Comparison of ENCODE assay signal across 8 mouse cellular contexts in the genomic region with DNA sequence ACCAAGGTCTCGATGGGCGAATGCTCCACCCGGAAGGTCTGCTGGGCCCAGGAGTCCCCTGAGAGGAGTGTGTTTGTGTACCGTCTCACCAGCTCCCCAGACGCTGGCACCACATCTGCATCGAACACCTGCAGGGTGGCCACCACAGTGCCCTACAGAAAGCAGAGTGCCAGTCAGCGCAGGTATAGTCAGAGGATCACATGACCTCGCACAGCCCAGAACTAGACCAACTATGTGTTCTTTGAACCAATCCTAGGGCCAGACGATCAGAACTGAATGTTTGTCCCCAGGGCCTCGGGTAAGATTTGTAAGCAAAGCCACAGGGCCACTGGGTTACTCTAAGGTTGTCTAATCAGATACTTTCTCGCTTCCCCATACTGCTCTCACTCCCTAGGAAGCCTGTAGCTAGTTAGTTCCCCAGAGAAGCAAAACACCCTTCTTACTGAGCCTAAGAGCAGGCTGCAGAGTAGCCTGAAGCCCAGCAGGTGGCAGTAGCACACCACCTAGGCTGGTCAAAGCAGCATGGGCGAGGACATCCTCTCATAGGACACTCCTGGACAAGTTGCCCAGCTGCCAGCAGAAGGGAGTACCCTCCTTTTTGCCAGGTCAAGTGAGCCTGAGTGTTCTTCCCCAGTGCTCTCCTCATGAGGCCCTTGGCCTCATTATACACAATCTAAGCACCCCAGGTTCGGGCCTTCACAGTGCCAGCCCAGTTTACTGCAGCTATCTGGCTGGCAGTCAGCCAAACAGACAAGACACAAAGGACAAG. TPM values are rescaled to one million over a fixed set of nuclear protein-coding genes. Genes with fewer than 3 reads are reported as not detected.
DNase-seq lines count a peak whose midpoint lies in the region; ATAC-seq lines count a peak whose summit lies in the region.

No protein-coding gene starts in this region.

- no peak overlapping the region for H3K4me2 ChIP-seq in hindbrain, embryonic 14.5 days (replicated peaks)

- H3K36me3 ChIP-seq in hindbrain, embryonic 14.5 days (replicated peaks; ENCODE audit: control insufficient read depth, insufficient read depth), result no peaks in the 10 kb centered on the region

- H3K27me3 ChIP-seq in hindbrain, embryonic 14.5 days (ENCODE audit: control insufficient read depth, insufficient read depth, low read length), result no peaks in the 10 kb centered on the region

- no peak overlapping the region for H3K4me3 ChIP-seq in hindbrain, embryonic 14.5 days (replicated peaks; ENCODE audit: low read length)

- H3K9me3 ChIP-seq in hindbrain, embryonic 14.5 days (ENCODE audit: control insufficient read depth, low read length), result no peaks in the 10 kb centered on the region

- H3K4me1 ChIP-seq in hindbrain, embryonic 14.5 days (replicated peaks; ENCODE audit: control insufficient read depth, insufficient read depth, low read length), result no peaks in the 10 kb centered on the region

- no peak overlapping the region for H3K9ac ChIP-seq in hindbrain, embryonic 14.5 days

- WGBS in hindbrain, embryonic 14.5 days, result 62% methylated on average over 13 of the region's 13 CpGs

- DNase-seq in T-cell, adult 2 months (ENCODE audit: low spot score), result peak; percentile 51
- DNase-seq in cerebellum, postnatal 14 days, result peak; percentile 83
- DNase-seq in frontal cortex, postnatal 25 days (ENCODE audit: low spot score in 2 of 2), result peak; percentile 27 to 67
- peak; percentile 86 for DNase-seq in hindbrain, embryonic 14.5 days (ENCODE audit: low spot score)
- peak; percentile 66 to 79 for DNase-seq in layer of hippocampus, postnatal 14 days (ENCODE audit: low spot score in 2 of 2)
- peak; percentile 83 for DNase-seq in lung, postnatal 10 days
- DNase-seq in retina, adult 2 months (ENCODE audit: low read depth, low spot score), result peak; percentile 69
- peak; percentile 38 to 41 for DNase-seq in thymus, postnatal 36 days

- peak; percentile 87 for ATAC-seq in hindbrain, embryonic 14.5 days (ENCODE audit: low FRiP score)

- H3K27ac ChIP-seq in hindbrain, embryonic 14.5 days, result no peak overlapping the region

RNA-seq across cellular contexts. Expression of a gene that starts 18.0 kb away (rescaled TPM):
- 17.0 and 18.8 TPM in 2 replicates for polyA plus RNA-seq in hindbrain, embryonic 14.5 days (2014; fragmentation: Nextera tagmentation; extraction: Ambion mirVana)
- total RNA-seq in layer of hippocampus, postnatal 14 days (2021), result 1 to 10 TPM; 4.8 to 4.9 TPM

RNA-seq across cellular contexts. Expression of a gene that starts 40.6 kb away (rescaled TPM):
- 12.7 and 13.3 TPM in 2 replicates for polyA plus RNA-seq in hindbrain, embryonic 14.5 days (2014; fragmentation: Nextera tagmentation; extraction: Ambion mirVana)
- 10 to 100 TPM; 10.9 to 12.8 TPM for total RNA-seq in layer of hippocampus, postnatal 14 days (2021)
